Mouse (Mus musculus): ENCODE results near the gene 1700034J05Rik. TPM values are rescaled to one million over a fixed set of nuclear protein-coding genes. Genes with fewer than 3 reads are reported as not detected.

The 1700034J05Rik gene
- polyA plus RNA-seq, 1 experiment from 2014 or later = 0.34 TPM

GRCm38 (mm10) chr6:146971366-146971765, 17.1 kb upstream of the 1700034J05Rik start:
- Histone ChIP-seq H3K4me3 (ENCODE audit: low read depth, low read length) (no peak overlapping the region), H3K36me3 (ENCODE audit: control insufficient read depth, insufficient read depth, low read length) (no peaks in the 10 kb centered on the region), H3K27me3 (replicated peaks; ENCODE audit: control insufficient read depth, insufficient read depth, low read length) (no peaks in the 10 kb centered on the region), H3K9ac (ENCODE audit: low read length) (no peak overlapping the region), H3K9me3 (ENCODE audit: control insufficient read depth, low read length) (no peaks in the 10 kb centered on the region), H3K4me2 (ENCODE audit: low read length) (no peak overlapping the region), H3K27ac (ENCODE audit: low read depth) (no peak overlapping the region), H3K4me1 (replicated peaks; ENCODE audit: control insufficient read depth, insufficient read depth, low read length) (peaks cover 8% of the 10 kb centered on the region; the same call in 1 of the 2 replicates)
- no peak for DNase-seq (ENCODE audit: low spot score)
- no peak for ATAC-seq (replicated peaks; ENCODE audit: low FRiP score, low TSS enrichment, low read depth)
- 59% methylated on average over 3 of the region's 3 CpGs for WGBS

GRCm38 (mm10) chr6:146970811-146971210, 16.6 kb upstream of the 1700034J05Rik start:
- Histone ChIP-seq H3K27ac (ENCODE audit: low read depth) (no peak overlapping the region), H3K36me3 (ENCODE audit: control insufficient read depth, insufficient read depth, low read length) (no peaks in the 10 kb centered on the region), H3K9me3 (ENCODE audit: control insufficient read depth, low read length) (no peaks in the 10 kb centered on the region), H3K4me2 (ENCODE audit: low read length) (no peak overlapping the region), H3K27me3 (replicated peaks; ENCODE audit: control insufficient read depth, insufficient read depth, low read length) (no peaks in the 10 kb centered on the region), H3K9ac (ENCODE audit: low read length) (no peak overlapping the region), H3K4me3 (ENCODE audit: low read depth, low read length) (no peak overlapping the region), H3K4me1 (replicated peaks; ENCODE audit: control insufficient read depth, insufficient read depth, low read length) (peaks cover 8% of the 10 kb centered on the region; the same call in 1 of the 2 replicates)
- ATAC-seq (replicated peaks; ENCODE audit: low FRiP score, low TSS enrichment, low read depth) = no peak
- DNase-seq (ENCODE audit: low spot score) = no peak
- 65% methylated on average over 3 of the region's 3 CpGs for WGBS

- no peak for ATAC-seq (replicated peaks; ENCODE audit: low FRiP score, low TSS enrichment, low read depth)
- no peak overlapping the region for H3K4me3 ChIP-seq (ENCODE audit: low read depth, low read length)
Observed at GRCm38 (mm10) chr6:146967836-146968235, 13.6 kb upstream of the 1700034J05Rik start.

GRCm38 (mm10) chr6:146966446-146967019, 12.3 kb upstream of the 1700034J05Rik start:
- no peaks in the 10 kb centered on the region for H3K36me3 ChIP-seq (ENCODE audit: control insufficient read depth, insufficient read depth, low read length)
- H3K4me2 ChIP-seq (ENCODE audit: low read length) = no peak overlapping the region
- H3K4me1 ChIP-seq (replicated peaks; ENCODE audit: control insufficient read depth, insufficient read depth, low read length) = peaks cover 3% of the 10 kb centered on the region; the same call in 1 of the 2 replicates
- no peaks in the 10 kb centered on the region for H3K27me3 ChIP-seq (replicated peaks; ENCODE audit: control insufficient read depth, insufficient read depth, low read length)
- H3K9me3 ChIP-seq (ENCODE audit: control insufficient read depth, low read length) = no peaks in the 10 kb centered on the region
- no peak for ATAC-seq (replicated peaks; ENCODE audit: low FRiP score, low TSS enrichment, low read depth)
- DNase-seq (ENCODE audit: low spot score) = no peak
- H3K9ac ChIP-seq (ENCODE audit: low read length) = no peak overlapping the region
- no peak overlapping the region for H3K4me3 ChIP-seq (ENCODE audit: low read depth, low read length)
- 55% methylated on average over 12 of the region's 12 CpGs for WGBS
- no peak overlapping the region for H3K27ac ChIP-seq (ENCODE audit: low read depth)

More at GRCm38 (mm10) chr6:146967836-146968235, 13.6 kb upstream of the 1700034J05Rik start:
- no peaks in the 10 kb centered on the region for H3K4me1 ChIP-seq (replicated peaks; ENCODE audit: control insufficient read depth, insufficient read depth, low read length)
- H3K9me3 ChIP-seq (ENCODE audit: control insufficient read depth, low read length) = no peaks in the 10 kb centered on the region
- H3K4me2 ChIP-seq (ENCODE audit: low read length) = no peak overlapping the region
- H3K36me3 ChIP-seq (ENCODE audit: control insufficient read depth, insufficient read depth, low read length) = no peaks in the 10 kb centered on the region
- WGBS = 73% methylated on average over 6 of the region's 6 CpGs
- no peak for DNase-seq (ENCODE audit: low spot score)
- H3K9ac ChIP-seq (ENCODE audit: low read length) = no peak overlapping the region
- H3K27me3 ChIP-seq (replicated peaks; ENCODE audit: control insufficient read depth, insufficient read depth, low read length) = no peaks in the 10 kb centered on the region
- no peak overlapping the region for H3K27ac ChIP-seq (ENCODE audit: low read depth)

- no peak overlapping the region for H3K9ac ChIP-seq (ENCODE audit: low read length)
- H3K4me3 ChIP-seq (ENCODE audit: low read depth, low read length) = no peak overlapping the region
- WGBS = 93% methylated on average over 13 of the region's 13 CpGs
- peaks cover 11% of the 10 kb centered on the region; the same call in 1 of the 2 replicates for H3K4me1 ChIP-seq (replicated peaks; ENCODE audit: control insufficient read depth, insufficient read depth, low read length)
- H3K27me3 ChIP-seq (replicated peaks; ENCODE audit: control insufficient read depth, insufficient read depth, low read length) = no peaks in the 10 kb centered on the region
- H3K27ac ChIP-seq (ENCODE audit: low read depth) = no peak overlapping the region
- DNase-seq (ENCODE audit: low spot score) (no peak), ATAC-seq (replicated peaks; ENCODE audit: low FRiP score, low TSS enrichment, low read depth) (no peak)
- H3K36me3 ChIP-seq (ENCODE audit: control insufficient read depth, insufficient read depth, low read length) = no peaks in the 10 kb centered on the region
- no peaks in the 10 kb centered on the region for H3K9me3 ChIP-seq (ENCODE audit: control insufficient read depth, low read length)
- no peak overlapping the region for H3K4me2 ChIP-seq (ENCODE audit: low read length)
Observed at GRCm38 (mm10) chr6:146965139-146965772, 11.0 kb upstream of the 1700034J05Rik start.

GRCm38 (mm10) chr6:146963396-146964150, 9.4 kb upstream of the 1700034J05Rik start:
- H3K9ac ChIP-seq (ENCODE audit: low read length) = no peak overlapping the region
- no peak overlapping the region for H3K4me3 ChIP-seq (ENCODE audit: low read depth, low read length)
- ATAC-seq (replicated peaks; ENCODE audit: low FRiP score, low TSS enrichment, low read depth) = no peak
- H3K4me1 ChIP-seq (replicated peaks; ENCODE audit: control insufficient read depth, insufficient read depth, low read length) = peaks cover 15% of the 10 kb centered on the region; the same call in 1 of the 2 replicates
- no peak overlapping the region for H3K4me2 ChIP-seq (ENCODE audit: low read length)
- no peaks in the 10 kb centered on the region for H3K36me3 ChIP-seq (ENCODE audit: control insufficient read depth, insufficient read depth, low read length)
- 74% methylated on average over 6 of the region's 6 CpGs for WGBS
- DNase-seq (ENCODE audit: low spot score) = no peak
- no peaks in the 10 kb centered on the region for H3K9me3 ChIP-seq (ENCODE audit: control insufficient read depth, low read length)
- H3K27me3 ChIP-seq (replicated peaks; ENCODE audit: control insufficient read depth, insufficient read depth, low read length) = no peaks in the 10 kb centered on the region
- H3K27ac ChIP-seq (ENCODE audit: low read depth) = no peak overlapping the region

GRCm38 (mm10) chr6:146961832-146962481, 7.7 kb upstream of the 1700034J05Rik start:
- WGBS = 22% methylated on average over 6 of the region's 6 CpGs
- no peak for DNase-seq (ENCODE audit: low spot score)
- Histone ChIP-seq H3K4me3 (ENCODE audit: low read depth, low read length) (no peak overlapping the region), H3K27me3 (replicated peaks; ENCODE audit: control insufficient read depth, insufficient read depth, low read length) (no peaks in the 10 kb centered on the region), H3K9me3 (ENCODE audit: control insufficient read depth, low read length) (no peaks in the 10 kb centered on the region), H3K4me1 (replicated peaks; ENCODE audit: control insufficient read depth, insufficient read depth, low read length) (peaks cover 15% of the 10 kb centered on the region; the same call in 1 of the 2 replicates), H3K27ac (ENCODE audit: low read depth) (no peak overlapping the region; the same call in 1 of the 2 replicates), H3K9ac (ENCODE audit: low read length) (no peak overlapping the region), H3K36me3 (ENCODE audit: control insufficient read depth, insufficient read depth, low read length) (no peaks in the 10 kb centered on the region), H3K4me2 (ENCODE audit: low read length) (no peak overlapping the region)
- 0 out of 2 replicates have a peak, but pooled peaks have one; percentile 37 for ATAC-seq (replicated peaks; ENCODE audit: low FRiP score, low TSS enrichment, low read depth)

- no peak overlapping the region for H3K9ac ChIP-seq (ENCODE audit: low read length)
- ATAC-seq (replicated peaks; ENCODE audit: low FRiP score, low TSS enrichment, low read depth) (no peak), DNase-seq (ENCODE audit: low spot score) (no peak)
- H3K27me3 ChIP-seq (replicated peaks; ENCODE audit: control insufficient read depth, insufficient read depth, low read length) = no peaks in the 10 kb centered on the region
- H3K27ac ChIP-seq (ENCODE audit: low read depth) = no peak overlapping the region
- H3K4me1 ChIP-seq (replicated peaks; ENCODE audit: control insufficient read depth, insufficient read depth, low read length) = peaks cover 15% of the 10 kb centered on the region; the same call in 1 of the 2 replicates
- 68% methylated on average over 5 of the region's 5 CpGs for WGBS
- H3K9me3 ChIP-seq (ENCODE audit: control insufficient read depth, low read length) = no peaks in the 10 kb centered on the region
- no peaks in the 10 kb centered on the region for H3K36me3 ChIP-seq (ENCODE audit: control insufficient read depth, insufficient read depth, low read length)
- no peak overlapping the region for H3K4me2 ChIP-seq (ENCODE audit: low read length)
- H3K4me3 ChIP-seq (ENCODE audit: low read depth, low read length) = no peak overlapping the region
Observed at GRCm38 (mm10) chr6:146960956-146961355, 6.7 kb upstream of the 1700034J05Rik start.
